Mouse (Mus musculus): ENCODE measurements around the gene Olfr472.
"Not testable (repeated sequence)": the region's sequence is repeated elsewhere in the genome, so short reads cannot be mapped to it uniquely, and the experiment has no call there.

Olfr472 gene

GRCm38 (mm10) chr7:107897602-107898001 is at the start of gene Olfr472:
TSS of gene Olfr472 (plus strand) at chr7:107897902.
- no peaks in the 10 kb centered on the region for H3K36me3 ChIP-seq (ENCODE audit: control insufficient read depth, insufficient read depth, low read length, poor library complexity, severe bottlenecking)
- DNase-seq (ENCODE audit: low read depth, low spot score), result no peak

GRCm38 (mm10) chr7:107930146-107930545 is 32.4 kb downstream of the Olfr472 start, which contains the start of gene Olfr473:
TSS of gene Olfr473 (plus strand) at chr7:107930446.
- DNase-seq (ENCODE audit: low read depth, low spot score), result no peak
- H3K36me3 ChIP-seq (ENCODE audit: control insufficient read depth, insufficient read depth, low read length, poor library complexity, severe bottlenecking), result no peaks in the 10 kb centered on the region
- no peaks in the 10 kb centered on the region for H3K27me3 ChIP-seq (ENCODE audit: control insufficient read depth, insufficient read depth, low read length, poor library complexity, severe bottlenecking)

More at GRCm38 (mm10) chr7:107897602-107898001, at the start of gene Olfr472:
- no peaks in the 10 kb centered on the region for H3K27me3 ChIP-seq (ENCODE audit: control insufficient read depth, insufficient read depth, low read length, poor library complexity, severe bottlenecking)

- H3K36me3 ChIP-seq (ENCODE audit: control insufficient read depth, insufficient read depth, low read length, poor library complexity, severe bottlenecking); DNase-seq (ENCODE audit: low read depth, low spot score); H3K27me3 ChIP-seq (ENCODE audit: control insufficient read depth, insufficient read depth, low read length, poor library complexity, severe bottlenecking): not testable (repeated sequence)
Measured at GRCm38 (mm10) chr7:107952539-107952938, 54.8 kb downstream of the Olfr472 start.

- DNase-seq (ENCODE audit: low read depth, low spot score), result no peak
- no peaks in the 10 kb centered on the region for H3K27me3 ChIP-seq (ENCODE audit: control insufficient read depth, insufficient read depth, low read length, poor library complexity, severe bottlenecking)
- no peaks in the 10 kb centered on the region for H3K36me3 ChIP-seq (ENCODE audit: control insufficient read depth, insufficient read depth, low read length, poor library complexity, severe bottlenecking)
Measured at GRCm38 (mm10) chr7:107954343-107954742, 56.6 kb downstream of the Olfr472 start, which contains the start of gene Olfr474. TSS of gene Olfr474 (plus strand) at chr7:107954643.
